Mouse (Mus musculus) intestine, embryonic 14.5 days (tissue): ENCODE results near the gene Kcnj5. TPM values are rescaled to one million over a fixed set of nuclear protein-coding genes. Genes with fewer than 3 reads are reported as not detected.
A peak's percentile ranks its signal among the peaks of the same experiment; 100 is the strongest.

ENCODE experiments used
- ATAC-seq: fragments of 200-750 bp; cut with Nextera tagmentation; replicated peaks from 2 replicates; pipeline ENCODE4 v1.8.0; 2017; ENCODE audit warnings: low read depth, moderate number of reproducible peaks, moderate TSS enrichment, moderate library complexity; ENCODE audit not compliant: low FRiP score, low TSS enrichment
- DNase-seq: peaks from one replicate; pipeline ENCODE4 v3.0.0-alpha.2; 2018; ENCODE audit warnings: low spot score
- H3K27ac ChIP-seq: fragments of 300-500 bp; sonication (generic); 2 replicates; pipeline ENCODE4 v1.5.1; 2014; ENCODE audit warnings: low read depth, mild to moderate bottlenecking, control low read depth
- H3K27me3 ChIP-seq: fragments of 300-500 bp; sonication (generic); replicated peaks from 2 replicates; pipeline ENCODE4 v1.6.1; 2014; ENCODE audit warnings: low read length, control low read depth; ENCODE audit not compliant: control insufficient read depth, insufficient read depth
- H3K36me3 ChIP-seq: fragments of 300-500 bp; sonication (generic); 2 replicates; pipeline ENCODE4 v1.6.1; 2014; ENCODE audit warnings: low read length, control low read depth; ENCODE audit not compliant: control insufficient read depth, insufficient read depth
- H3K4me1 ChIP-seq: fragments of 300-500 bp; sonication (generic); replicated peaks from 2 replicates; pipeline ENCODE4 v1.6.1; 2014; ENCODE audit warnings: low read length, control low read depth, mixed read lengths; ENCODE audit not compliant: control insufficient read depth, insufficient read depth
- H3K4me2 ChIP-seq: fragments of 300-500 bp; sonication (generic); 2 replicates; pipeline ENCODE4 v1.6.1; 2014; ENCODE audit warnings: low read length
- H3K4me3 ChIP-seq: fragments of 300-500 bp; sonication (generic); 2 replicates; pipeline ENCODE4 v1.5.1; 2014; ENCODE audit warnings: low read depth, low read length, control low read depth, mixed read lengths
- H3K9ac ChIP-seq: fragments of 300-500 bp; sonication (generic); 2 replicates; pipeline ENCODE4 v1.6.1; 2014; ENCODE audit warnings: mild to moderate bottlenecking, low read length
- H3K9me3 ChIP-seq: fragments of 300-500 bp; sonication (generic); 2 replicates; pipeline ENCODE4 v1.6.1; 2016; ENCODE audit warnings: low read length, control low read depth; ENCODE audit not compliant: control insufficient read depth
- WGBS: fragments of 180-500 bp; shearing (Covaris S2); extraction: QIAGEN DNeasy Blood & Tissue Kit; methylation state at CpG from one replicate; pipeline ENCODE4 v1.1.7; 2014; 5-methylcytosine and 5-hydroxymethylcytosine counted together
- polyA plus RNA-seq: library from polyadenylated mRNA; unstranded; fragments of >200 nt; fragmentation: Nextera tagmentation; extraction: Ambion mirVana; gene quantifications from 2 replicates; pipeline ENCODE4 v1.2.1, GENCODE M21; 2014

Kcnj5 gene
- polyA plus RNA-seq, 1 experiment from 2014 or later: 0.07 TPM

DNA sequence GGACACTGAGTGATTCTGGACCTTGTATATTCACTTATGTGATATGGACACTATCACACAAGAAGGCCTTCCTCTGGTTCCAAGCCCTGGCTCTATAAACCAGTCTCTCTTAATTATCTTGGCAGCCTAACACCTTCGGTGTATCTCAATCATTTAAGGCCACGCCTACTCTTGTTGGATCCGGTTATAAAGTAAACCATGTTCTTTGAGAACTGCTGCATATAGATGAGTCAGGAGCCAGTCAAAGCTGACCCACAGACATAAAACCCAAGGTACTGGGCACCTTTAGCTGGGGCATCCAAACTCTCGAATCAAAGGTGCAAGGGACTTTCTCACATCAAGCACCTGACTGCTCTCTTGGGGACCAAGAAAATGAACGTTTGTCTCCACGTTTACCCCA lies 28.1 kb upstream of the Kcnj5 start, which contains the start of gene Kcnj1:
Gene Kcnj1, plus strand, starts transcription at position 292 of the 400 bp plus-strand sequence.
- 77% methylated on average over 6 of the region's 6 CpGs for WGBS
- no peaks in the 10 kb centered on the region for H3K27me3 ChIP-seq
- DNase-seq (no peak), ATAC-seq (no peak)
- H3K27ac ChIP-seq: no peak within 1 kb of the TSS
- no peaks in the 10 kb centered on the region for H3K36me3 ChIP-seq
- no peak within 1 kb of the TSS for H3K4me3 ChIP-seq
- H3K4me2 ChIP-seq: no peak within 1 kb of the TSS
- no peaks in the 10 kb centered on the region for H3K9me3 ChIP-seq
- H3K4me1 ChIP-seq: no peaks in the 10 kb centered on the region
- H3K9ac ChIP-seq: no peak within 1 kb of the TSS

DNA sequence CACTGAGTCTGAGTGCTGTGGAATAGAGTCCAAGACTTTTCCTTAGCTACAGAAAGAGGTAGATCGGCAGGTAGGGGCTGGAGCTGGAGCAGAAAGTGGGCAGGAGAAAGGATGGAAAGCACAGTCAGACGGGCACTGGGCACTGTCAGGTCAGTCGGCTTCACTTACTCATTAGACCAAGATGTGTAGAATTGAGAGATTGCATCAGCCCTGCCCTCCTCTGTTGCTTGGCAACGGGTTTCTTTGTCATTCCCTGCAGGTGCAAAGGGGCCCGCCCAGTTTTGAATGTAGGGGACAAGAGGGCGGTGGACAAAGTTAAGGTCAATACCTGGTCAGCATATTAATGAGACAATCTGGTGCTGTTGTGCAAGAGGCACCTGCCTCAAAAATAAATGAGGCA lies 25.2 kb upstream of the Kcnj5 start:
- Histone ChIP-seq H3K4me1 (no peaks in the 10 kb centered on the region), H3K4me3 (no peak overlapping the region), H3K9ac (no peak overlapping the region), H3K36me3 (no peaks in the 10 kb centered on the region), H3K4me2 (no peak overlapping the region), H3K27me3 (no peaks in the 10 kb centered on the region), H3K9me3 (no peaks in the 10 kb centered on the region), H3K27ac (no peak overlapping the region)
- DNase-seq: no peak
- 48% methylated on average over 6 of the region's 6 CpGs for WGBS
- ATAC-seq: no peak

DNA sequence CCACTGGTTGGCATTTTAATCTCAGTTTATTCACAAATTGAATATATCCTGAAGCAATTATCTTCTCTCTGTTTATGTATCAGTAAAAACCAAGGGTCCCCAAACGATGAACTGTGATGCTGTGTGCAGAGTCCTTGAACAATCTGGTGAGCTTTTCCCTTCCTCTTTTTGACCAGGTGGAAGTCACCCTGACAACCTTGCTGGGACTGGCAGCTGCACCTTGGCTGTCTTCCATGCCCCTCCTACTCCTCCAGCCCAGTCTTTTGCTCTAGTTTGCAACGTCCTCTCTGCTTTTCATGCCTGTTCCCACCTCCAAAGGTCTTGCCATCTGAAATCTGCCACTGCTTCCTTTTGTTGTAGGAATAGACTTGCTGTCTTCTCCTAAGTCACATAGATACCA lies 24.7 kb upstream of the Kcnj5 start:
- Histone ChIP-seq H3K36me3 (no peaks in the 10 kb centered on the region), H3K4me3 (no peak overlapping the region), H3K4me1 (no peaks in the 10 kb centered on the region), H3K27me3 (no peaks in the 10 kb centered on the region), H3K9me3 (no peaks in the 10 kb centered on the region), H3K27ac (no peak overlapping the region), H3K9ac (no peak overlapping the region), H3K4me2 (no peak overlapping the region)
- WGBS: 26% methylated on average over 2 of the region's 2 CpGs
- ATAC-seq: no peak
- DNase-seq: no peak

DNA sequence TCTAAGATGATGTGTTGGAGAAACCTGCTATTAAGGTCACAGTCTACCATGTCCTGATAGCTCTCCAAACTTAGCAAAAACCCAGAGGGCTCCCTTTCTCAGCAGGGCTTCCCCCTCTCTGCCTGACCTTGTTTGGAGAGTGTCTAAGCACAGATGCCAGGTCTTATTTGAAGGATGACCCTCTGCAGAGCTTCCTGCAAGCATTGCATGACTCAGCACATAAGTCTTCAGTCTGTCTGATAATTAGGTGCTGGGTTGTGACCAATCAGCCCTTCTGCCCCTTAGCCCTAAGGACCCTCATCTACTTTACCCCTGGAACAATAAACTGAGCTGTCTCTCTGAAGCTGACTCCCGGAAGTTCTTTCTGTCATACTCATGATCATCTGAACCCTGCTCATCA lies 16.6 kb upstream of the Kcnj5 start:
- DNase-seq (no peak), ATAC-seq (no peak)
- no peaks in the 10 kb centered on the region for H3K36me3 ChIP-seq
- no peak overlapping the region for H3K4me3 ChIP-seq
- no peaks in the 10 kb centered on the region for H3K27me3 ChIP-seq
- H3K27ac ChIP-seq: no peak overlapping the region
- no peaks in the 10 kb centered on the region for H3K9me3 ChIP-seq
- no peaks in the 10 kb centered on the region for H3K4me1 ChIP-seq
- 44% methylated on average over 1 of the region's 1 CpGs for WGBS
- H3K9ac ChIP-seq: no peak overlapping the region
- no peak overlapping the region for H3K4me2 ChIP-seq

DNA sequence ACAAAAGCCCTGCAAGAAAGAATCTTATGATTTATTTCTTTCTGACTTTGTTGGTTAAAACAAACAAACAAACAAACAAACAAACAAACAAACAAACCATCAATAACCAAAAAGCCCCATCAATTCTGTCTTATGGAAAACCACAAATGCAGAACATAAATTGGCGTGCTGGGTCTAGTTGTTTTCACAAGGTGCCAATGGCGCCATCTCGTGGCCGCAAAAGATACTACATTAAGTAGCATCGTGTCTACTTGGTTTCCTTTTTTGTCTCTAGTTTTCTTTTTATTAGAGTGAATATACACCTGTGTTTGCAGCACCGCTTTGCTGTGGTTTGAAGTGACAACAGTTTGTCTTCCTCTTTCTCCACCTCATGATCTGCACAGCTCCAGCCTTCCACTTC lies 6.2 kb upstream of the Kcnj5 start:
- Histone ChIP-seq H3K9me3 (no peaks in the 10 kb centered on the region), H3K36me3 (no peaks in the 10 kb centered on the region), H3K4me2 (no peak overlapping the region), H3K4me1 (no peaks in the 10 kb centered on the region), H3K27me3 (peaks cover 14% of the 10 kb centered on the region), H3K27ac (no peak overlapping the region), H3K4me3 (no peak overlapping the region), H3K9ac (no peak overlapping the region)
- WGBS: 4% methylated on average over 6 of the region's 6 CpGs
- ATAC-seq (0 out of 2 replicates have a peak, but pooled peaks have one; percentile 23), DNase-seq (peak; percentile 87)

DNA sequence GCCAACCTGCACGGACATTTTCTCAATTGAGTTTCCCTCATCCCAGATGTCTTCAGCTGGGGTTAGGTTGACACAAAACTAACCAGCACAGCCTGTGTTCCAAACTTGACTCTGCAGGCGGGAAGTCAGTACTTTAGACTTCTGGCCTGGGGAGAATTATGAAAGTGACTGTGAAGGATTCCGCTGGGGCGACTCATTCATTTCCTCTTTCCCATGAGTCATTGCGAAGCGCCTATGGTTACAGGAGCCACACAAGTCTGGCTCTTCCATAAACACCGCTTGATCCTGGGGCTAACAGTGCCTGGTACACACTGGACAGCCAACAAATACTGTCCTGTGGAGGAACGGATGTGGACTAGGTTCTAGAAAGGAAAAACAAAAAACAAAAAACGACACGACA lies 5.2 kb upstream of the Kcnj5 start:
- H3K9ac ChIP-seq: no peak overlapping the region
- H3K4me1 ChIP-seq: peaks cover 2% of the 10 kb centered on the region; the same call in 1 of the 2 replicates
- WGBS: 80% methylated on average over 10 of the region's 10 CpGs
- no peak overlapping the region for H3K4me2 ChIP-seq
- H3K27me3 ChIP-seq: peaks cover 23% of the 10 kb centered on the region
- H3K4me3 ChIP-seq: no peak overlapping the region
- no peaks in the 10 kb centered on the region for H3K36me3 ChIP-seq
- DNase-seq (no peak), ATAC-seq (no peak)
- H3K9me3 ChIP-seq: no peaks in the 10 kb centered on the region
- no peak overlapping the region for H3K27ac ChIP-seq

DNA sequence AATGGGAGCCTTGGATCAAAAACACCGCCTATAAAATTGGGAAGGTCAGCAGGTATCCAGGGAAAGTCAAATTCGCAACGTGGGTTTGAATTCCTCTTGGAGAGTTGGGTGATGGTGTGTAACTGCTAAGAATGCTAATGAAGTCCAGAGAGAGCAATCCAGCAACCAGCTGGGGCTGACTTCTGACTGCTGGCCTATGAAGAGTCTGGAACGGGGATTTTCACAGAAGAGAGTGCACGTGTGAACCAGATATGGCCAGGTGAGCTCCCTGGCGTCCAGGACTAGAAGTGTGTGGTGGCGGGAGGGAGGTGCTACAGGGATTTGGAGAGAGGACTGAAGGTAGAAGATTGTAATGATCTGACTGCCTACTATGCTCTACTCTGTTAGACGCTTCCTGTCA lies 3.9 kb upstream of the Kcnj5 start:
- Histone ChIP-seq H3K27ac (no peak overlapping the region), H3K4me2 (no peak overlapping the region), H3K9ac (no peak overlapping the region), H3K4me1 (peaks cover 6% of the 10 kb centered on the region; the same call in 1 of the 2 replicates), H3K27me3 (peaks cover 36% of the 10 kb centered on the region), H3K36me3 (no peaks in the 10 kb centered on the region), H3K4me3 (no peak overlapping the region), H3K9me3 (no peaks in the 10 kb centered on the region)
- ATAC-seq (no peak), DNase-seq (no peak)
- WGBS: 66% methylated on average over 8 of the region's 8 CpGs

DNA sequence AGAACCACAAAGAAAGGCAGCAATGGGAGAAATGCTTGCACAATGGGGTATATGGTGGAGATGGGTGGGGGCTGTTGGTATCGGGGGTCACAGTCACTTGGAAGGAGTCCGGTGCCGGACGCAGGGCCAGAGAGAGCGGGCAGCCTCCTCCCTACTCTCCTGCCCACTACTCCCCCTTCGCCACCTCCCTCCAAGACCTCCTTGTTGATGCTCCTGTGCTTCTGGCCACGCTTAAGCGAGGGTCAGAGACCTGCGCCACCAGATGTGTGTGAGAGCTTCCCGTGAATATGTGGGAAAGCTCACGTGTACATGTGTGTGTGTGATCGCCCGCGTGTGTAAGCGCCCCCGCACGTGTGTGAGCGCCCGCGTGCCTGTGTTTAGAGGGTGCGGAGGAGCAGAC lies 339 bp upstream of the Kcnj5 start:
- peaks cover 50% of the 10 kb centered on the region for H3K27me3 ChIP-seq
- ATAC-seq (no peak), DNase-seq (no peak)
- H3K4me1 ChIP-seq: peaks cover 6% of the 10 kb centered on the region; the same call in 1 of the 2 replicates
- H3K27ac ChIP-seq: no peak overlapping the region
- no peak overlapping the region for H3K9ac ChIP-seq
- no peaks in the 10 kb centered on the region for H3K36me3 ChIP-seq
- no peaks in the 10 kb centered on the region for H3K9me3 ChIP-seq
- peak overlapping the region; percentile 42 for H3K4me2 ChIP-seq
- WGBS: 5% methylated on average over 21 of the region's 21 CpGs
- H3K4me3 ChIP-seq: peak overlapping the region; percentile 23

DNA sequence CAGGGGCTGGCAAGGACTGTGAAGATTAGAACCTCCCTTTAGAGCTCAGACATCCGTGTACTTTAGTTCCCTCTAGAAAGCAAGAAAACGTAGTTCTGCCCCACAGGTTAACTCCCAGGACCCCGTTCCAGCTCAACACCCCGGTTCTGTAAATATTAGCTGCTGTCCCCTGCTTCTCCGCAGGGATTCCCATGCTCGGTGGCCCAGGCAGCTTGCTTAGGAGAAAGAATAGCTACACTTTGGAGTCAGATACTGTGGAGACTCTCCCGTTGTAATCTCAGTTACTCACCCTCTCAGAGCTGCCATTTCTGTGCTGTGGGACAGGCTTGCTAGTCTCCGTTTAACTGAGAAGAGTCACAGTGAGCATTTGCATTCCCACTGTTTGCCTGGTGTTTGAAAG lies 1.2 kb downstream of the Kcnj5 start:
- 19% methylated on average over 8 of the region's 8 CpGs for WGBS
- H3K9me3 ChIP-seq: no peaks in the 10 kb centered on the region
- H3K4me2 ChIP-seq: no peak overlapping the region
- peaks cover 6% of the 10 kb centered on the region; the same call in 1 of the 2 replicates for H3K4me1 ChIP-seq
- no peak for ATAC-seq
- no peak overlapping the region for H3K27ac ChIP-seq
- no peak overlapping the region for H3K9ac ChIP-seq
- no peak overlapping the region for H3K4me3 ChIP-seq
- DNase-seq: no peak
- H3K27me3 ChIP-seq: peaks cover 50% of the 10 kb centered on the region
- H3K36me3 ChIP-seq: no peaks in the 10 kb centered on the region
